Mouse (Mus musculus): ENCODE measurements around the gene Capn15.

- TF ChIP-seq TAL1 (conservative IDR thresholded peaks at IDR 0.05; ENCODE audit: low read depth, low read length) (no peak), CTCF (IDR thresholded peaks at IDR 0.05; ENCODE audit: low read depth, low read length) (no peak), POLR2AphosphoS5 (IDR thresholded peaks at IDR 0.05; ENCODE audit: insufficient replicate concordance, low read depth, low read length) (no peak), GATA1 (IDR thresholded peaks at IDR 0.05; ENCODE audit: borderline replicate concordance, low read length) (no peak), GATA2 (IDR thresholded peaks at IDR 0.05; ENCODE audit: borderline replicate concordance, low read depth, low read length) (no peak)
Measured at GRCm38 (mm10) chr17:25951225-25951802, 34.3 kb downstream of the Capn15 start.

Data from G1E (cell line).